Comparison of ENCODE assay signal across 10 mouse cellular contexts in the genomic region with DNA sequence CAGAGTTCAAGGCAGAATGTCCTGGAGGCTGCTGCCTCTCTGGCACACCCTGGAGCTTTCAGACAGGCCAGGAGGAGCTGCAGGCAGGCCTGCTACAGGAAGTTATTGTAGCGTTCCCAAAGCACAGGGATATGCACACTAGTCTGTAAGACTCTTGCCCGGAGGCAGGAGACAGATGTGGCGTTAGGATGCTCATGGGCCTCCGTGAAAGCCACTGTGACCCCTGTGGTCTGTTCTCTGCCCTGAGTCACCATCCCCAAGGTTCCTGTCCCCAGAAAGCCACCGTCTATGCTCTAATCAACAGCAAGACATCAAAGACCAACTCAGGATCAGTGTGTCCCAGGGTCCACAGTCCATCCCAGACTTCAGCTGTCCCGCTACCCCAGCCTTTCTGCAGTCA. TPM values are rescaled to one million over a fixed set of nuclear protein-coding genes. Genes with fewer than 3 reads are reported as not detected.
DNase-seq lines count a peak whose midpoint lies in the region; ATAC-seq and TF ChIP-seq lines count a peak whose summit lies in the region.
"Had no signal": no experiment of that assay in that cellular context is flagged by ENCODE, and none has a peak within 500 bp of the region (broad histone marks: within the 10 kb centered on the region; RNA-seq: fewer than 3 reads in every experiment).

No protein-coding gene starts in this region.

- H3ac ChIP-seq in myocyte (ENCODE audit: control insufficient read depth, insufficient read length) = no peak overlapping the region

- H3K4me3 ChIP-seq in heart, embryonic 12.5 days = peak overlapping the region; percentile 93
- H3K4me3 ChIP-seq in megakaryocyte, embryonic 14.5 days (replicated peaks) = peak overlapping the region; percentile 96
- H3K4me3 ChIP-seq in heart, embryonic 15.5 days = peak overlapping the region; percentile 22
- peak overlapping the region; percentile 77 for H3K4me3 ChIP-seq in myocyte

- no peak for DNase-seq in heart, adult 9 months (ENCODE audit: low spot score in 2 of 2)
- no peak for DNase-seq in urinary bladder, postnatal 14 days (ENCODE audit: low spot score)
- DNase-seq: lung, postnatal 10 days had no signal

- no peaks in the 10 kb centered on the region for H3K9me3 ChIP-seq in heart, embryonic 12.5 days (replicated peaks)
- no peaks in the 10 kb centered on the region for H3K9me3 ChIP-seq in megakaryocyte, embryonic 14.5 days
- H3K9me3 ChIP-seq in heart, embryonic 15.5 days (replicated peaks) = no peaks in the 10 kb centered on the region

- H3K9ac ChIP-seq in heart, embryonic 12.5 days = peak overlapping the region; percentile 70
- H3K9ac ChIP-seq in heart, embryonic 15.5 days = no peak overlapping the region

- peaks cover 82% of the 10 kb centered on the region for H3K79me2 ChIP-seq in myocyte (ENCODE audit: control insufficient read depth, insufficient read depth)

- H3K36me3 ChIP-seq in heart, embryonic 12.5 days = peaks cover 20% of the 10 kb centered on the region
- H3K36me3 ChIP-seq in megakaryocyte, embryonic 14.5 days (replicated peaks; ENCODE audit: low read length) = peaks cover 71% of the 10 kb centered on the region
- H3K36me3 ChIP-seq in heart, embryonic 15.5 days = no peaks in the 10 kb centered on the region
- H3K36me3 ChIP-seq in myocyte (ENCODE audit: control insufficient read depth, insufficient read depth) = peaks cover 6% of the 10 kb centered on the region

- no peak for ATAC-seq in heart, embryonic 12.5 days (ENCODE audit: insufficient number of reproducible peaks, low FRiP score)
- no peak for ATAC-seq in megakaryocyte, adult 5-6 weeks (ENCODE audit: poor library complexity, severe bottlenecking)
- no peak for ATAC-seq in heart, embryonic 15.5 days (replicated peaks; ENCODE audit: insufficient number of reproducible peaks, insufficient read depth, low FRiP score, low read depth)
- ATAC-seq in granulocyte monocyte progenitor cell, adult 5-6 weeks (replicated peaks; ENCODE audit: poor library complexity, severe bottlenecking) = no peak
- ATAC-seq: activated CD4-positive, CD25-positive, alpha-beta regulatory T cell, adult 4 months had no signal

- peak overlapping the region; percentile 74 for H3K4me2 ChIP-seq in heart, embryonic 12.5 days
- peak overlapping the region; percentile 83 for H3K4me2 ChIP-seq in heart, embryonic 15.5 days
- H3K4me2 ChIP-seq in myocyte (ENCODE audit: low read depth) = peak overlapping the region; percentile 86

- peaks cover 48% of the 10 kb centered on the region for H3K4me1 ChIP-seq in heart, embryonic 12.5 days (replicated peaks)
- peaks cover 72% of the 10 kb centered on the region for H3K4me1 ChIP-seq in megakaryocyte, embryonic 14.5 days
- peaks cover 55% of the 10 kb centered on the region for H3K4me1 ChIP-seq in heart, embryonic 15.5 days (replicated peaks)

- TF ChIP-seq POLR2A in myocyte (IDR thresholded peaks at IDR 0.05; ENCODE audit: insufficient read length, low read depth) = no peak

- H3K27ac ChIP-seq in heart, embryonic 12.5 days (ENCODE audit: poor library complexity, severe bottlenecking) = peak overlapping the region; percentile 65; the same call in 1 of the 2 replicates
- peak overlapping the region; percentile 28; the same call in 1 of the 2 replicates for H3K27ac ChIP-seq in heart, embryonic 15.5 days

- 55% methylated on average over 6 of the region's 6 CpGs for WGBS in heart, embryonic 12.5 days
- WGBS in heart, embryonic 15.5 days = 50% methylated on average over 6 of the region's 6 CpGs

- H3K27me3 ChIP-seq in heart, embryonic 12.5 days (replicated peaks) = no peaks in the 10 kb centered on the region
- H3K27me3 ChIP-seq in megakaryocyte, embryonic 14.5 days (replicated peaks) = no peaks in the 10 kb centered on the region
- H3K27me3 ChIP-seq in heart, embryonic 15.5 days = no peaks in the 10 kb centered on the region
- H3K27me3 ChIP-seq in myocyte (ENCODE audit: control insufficient read depth, insufficient read depth, insufficient read length) = no peaks in the 10 kb centered on the region

TF ChIP-seq in myocyte, 11 proteins besides CTCF, POLR2A, EP300 and RAD21:
- TF ChIP-seq TCF3 (IDR thresholded peaks at IDR 0.05; ENCODE audit: insufficient read length, low read depth) (no peak), TCF12 (IDR thresholded peaks at IDR 0.05; ENCODE audit: insufficient read depth, poor library complexity, severe bottlenecking) (no peak), REST (IDR thresholded peaks at IDR 0.05; ENCODE audit: insufficient read depth, insufficient read length) (no peak), MYOG (IDR thresholded peaks at IDR 0.05; ENCODE audit: control insufficient read depth in 1 of 3, insufficient read depth in 1 of 3, insufficient read length in 2 of 3, low read depth in 2 of 3) (no peak), USF1 (IDR thresholded peaks at IDR 0.05; ENCODE audit: low read depth) (no peak)

RNA-seq across cellular contexts. Expression of gene F2r, which starts 3.5 kb away (rescaled TPM):
- 184 and 192 TPM in 2 replicates for polyA plus RNA-seq in heart, embryonic 12.5 days (2016; fragmentation: Nextera tagmentation; extraction: Ambion mirVana)
- polyA plus RNA-seq in megakaryocyte, embryonic 14.5 days (2012; ENCODE audit: insufficient read depth, low replicate concordance) = 53.3 and 84.2 TPM in 2 replicates
- 1.1 and 2.1 TPM in 2 replicates for total RNA-seq in megakaryocyte, adult 5-6 weeks (2015)
- 0.65 and 1.9 TPM in 2 replicates for total RNA-seq in megakaryocyte, adult 5-6 weeks (2017)
- 98.6 and 109 TPM in 2 replicates for polyA plus RNA-seq in heart, embryonic 15.5 days (2015; fragmentation: Nextera tagmentation; extraction: Ambion mirVana)
- 23.6 TPM for polyA plus RNA-seq in myocyte (2012; fragmentation: generic; extraction: Trizol)
- total RNA-seq in granulocyte monocyte progenitor cell, adult 5-6 weeks (2014; fragmentation: Nextera tagmentation) = 0.70 and 2.6 TPM in 2 replicates
- 2.1 TPM in 2 replicates for total RNA-seq in granulocyte monocyte progenitor cell, adult 5-6 weeks (2017)

Comparison
In these comparisons a context has a peak if more than half of its experiments do, and no peak if none do; other contexts are left out.
1. H3K4me3 ChIP-seq: peak in every context shown above with its lines; median percentile 96 in megakaryocyte, embryonic 14.5 days; 93 in heart, embryonic 12.5 days; 77 in myocyte; 22 in heart, embryonic 15.5 days.